Mouse (Mus musculus): ENCODE data around the gene Rpl12.

GRCm38 (mm10) chr2:32947454-32947853, 13.9 kb upstream of the Rpl12 start:
- TF ChIP-seq CTCF (IDR thresholded peaks at IDR 0.05; ENCODE audit: extremely low read depth, insufficient read depth, low read length), result no peak
- TF ChIP-seq POLR2A (IDR thresholded peaks at IDR 0.05; ENCODE audit: extremely low read depth, insufficient read depth, low read length), result no peak
